Mouse (Mus musculus): ENCODE data around the gene Ms4a4b. TPM values are rescaled to one million over a fixed set of nuclear protein-coding genes. Genes with fewer than 3 reads are reported as not detected.
"Not testable (repeated sequence)": the region's sequence is repeated elsewhere in the genome, so short reads cannot be mapped to it uniquely, and the experiment has no call there.

Gene Ms4a4b
- polyA plus RNA-seq (2014; fragmentation: Nextera tagmentation; extraction: Ambion mirVana), result not detected in 2 replicates

DNA sequence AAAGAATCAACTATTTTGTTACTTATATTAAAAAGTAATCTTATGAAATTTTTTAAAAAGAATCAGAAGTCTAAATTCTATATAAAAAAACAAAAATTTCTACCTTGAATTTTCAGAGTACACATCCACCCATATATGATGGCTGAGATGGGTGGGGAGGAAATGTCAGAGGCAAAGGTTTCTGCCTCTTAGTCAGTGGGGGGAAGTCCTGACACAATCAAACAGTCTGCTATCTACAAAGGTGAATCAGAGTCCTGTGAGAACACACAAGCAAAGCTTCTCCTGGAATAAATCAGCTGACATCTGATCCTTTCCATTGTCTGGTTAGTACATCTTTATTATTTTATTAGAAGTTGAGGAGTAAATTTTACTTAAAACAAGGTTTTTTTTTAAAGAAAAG is at the start of gene Ms4a4b:
TSS of gene Ms4a4b (plus strand) at position 216 of the 400 bp plus-strand sequence.
- DNase-seq (ENCODE audit: low spot score), result no peak
- no peaks in the 10 kb centered on the region for H3K9me3 ChIP-seq (replicated peaks; ENCODE audit: control insufficient read depth, low read length)

GRCm38 (mm10) chr19:11395769-11396168 is 47.6 kb upstream of the Ms4a4b start:
- Histone ChIP-seq H3K9me3 (replicated peaks; ENCODE audit: control insufficient read depth, low read length) (no peaks in the 10 kb centered on the region), H3K9ac (ENCODE audit: low read length) (no peak overlapping the region), H3K36me3 (ENCODE audit: control insufficient read depth, insufficient read depth, low read length) (no peaks in the 10 kb centered on the region), H3K4me3 (ENCODE audit: low read depth, low read length) (no peak overlapping the region), H3K4me2 (ENCODE audit: low read length) (no peak overlapping the region), H3K27ac (ENCODE audit: low read depth, low read length) (no peak overlapping the region), H3K27me3 (replicated peaks; ENCODE audit: control insufficient read depth, insufficient read depth, low read length) (no peaks in the 10 kb centered on the region), H3K4me1 (ENCODE audit: control insufficient read depth, insufficient read depth, low read length) (no peaks in the 10 kb centered on the region)
- ATAC-seq, result no peak
- DNase-seq (ENCODE audit: low spot score), result no peak

More for the DNA sequence above, at the start of gene Ms4a4b:
- Histone ChIP-seq H3K27me3 (replicated peaks; ENCODE audit: control insufficient read depth, insufficient read depth, low read length) (no peaks in the 10 kb centered on the region), H3K27ac (ENCODE audit: low read depth, low read length) (no peak within 1 kb of the TSS), H3K4me3 (ENCODE audit: low read depth, low read length) (no peak within 1 kb of the TSS), H3K4me2 (ENCODE audit: low read length) (no peak within 1 kb of the TSS), H3K4me1 (ENCODE audit: control insufficient read depth, insufficient read depth, low read length) (no peaks in the 10 kb centered on the region), H3K36me3 (ENCODE audit: control insufficient read depth, insufficient read depth, low read length) (no peaks in the 10 kb centered on the region), H3K9ac (ENCODE audit: low read length) (no peak within 1 kb of the TSS)
- no peak for ATAC-seq

DNA sequence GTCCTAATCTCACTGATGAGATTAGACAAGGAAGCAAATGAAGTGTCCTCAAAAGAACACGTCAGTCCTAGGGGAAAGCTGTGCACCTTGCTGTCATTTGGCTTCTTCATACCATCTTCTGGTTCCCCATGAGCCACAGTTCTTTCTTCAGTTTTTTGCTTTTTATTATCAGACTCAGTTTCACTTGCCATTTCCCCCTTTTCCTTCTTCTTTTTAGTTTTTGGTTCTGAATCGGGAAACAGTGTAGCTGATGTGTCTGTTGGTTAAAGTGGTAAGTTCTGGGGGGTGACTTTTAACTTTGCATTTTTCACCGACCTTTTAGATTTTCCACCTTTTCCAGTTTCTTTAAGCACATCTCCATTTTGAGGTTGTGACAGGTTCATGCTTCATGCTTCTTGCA is 38.8 kb upstream of the Ms4a4b start, which contains the start of gene Ms4a4c:
TSS of gene Ms4a4c (plus strand) at position 244 of the 400 bp plus-strand sequence.
- WGBS, result 84% methylated on average over 3 of the region's 3 CpGs
- no peak for ATAC-seq
- Histone ChIP-seq H3K4me2 (ENCODE audit: low read length) (no peak within 1 kb of the TSS), H3K9ac (ENCODE audit: low read length) (no peak within 1 kb of the TSS), H3K27me3 (replicated peaks; ENCODE audit: control insufficient read depth, insufficient read depth, low read length) (no peaks in the 10 kb centered on the region), H3K4me3 (ENCODE audit: low read depth, low read length) (no peak within 1 kb of the TSS), H3K36me3 (ENCODE audit: control insufficient read depth, insufficient read depth, low read length) (no peaks in the 10 kb centered on the region), H3K27ac (ENCODE audit: low read depth, low read length) (no peak within 1 kb of the TSS), H3K4me1 (ENCODE audit: control insufficient read depth, insufficient read depth, low read length) (no peaks in the 10 kb centered on the region), H3K9me3 (replicated peaks; ENCODE audit: control insufficient read depth, low read length) (no peaks in the 10 kb centered on the region)
- no peak for DNase-seq (ENCODE audit: low spot score)

- ATAC-seq (no peak), DNase-seq (ENCODE audit: low spot score) (no peak)
- no peaks in the 10 kb centered on the region for H3K36me3 ChIP-seq (ENCODE audit: control insufficient read depth, insufficient read depth, low read length)
These were observed 35.9 kb upstream of the Ms4a4b start for GRCm38 (mm10) chr19:11407428-11407827.

DNA sequence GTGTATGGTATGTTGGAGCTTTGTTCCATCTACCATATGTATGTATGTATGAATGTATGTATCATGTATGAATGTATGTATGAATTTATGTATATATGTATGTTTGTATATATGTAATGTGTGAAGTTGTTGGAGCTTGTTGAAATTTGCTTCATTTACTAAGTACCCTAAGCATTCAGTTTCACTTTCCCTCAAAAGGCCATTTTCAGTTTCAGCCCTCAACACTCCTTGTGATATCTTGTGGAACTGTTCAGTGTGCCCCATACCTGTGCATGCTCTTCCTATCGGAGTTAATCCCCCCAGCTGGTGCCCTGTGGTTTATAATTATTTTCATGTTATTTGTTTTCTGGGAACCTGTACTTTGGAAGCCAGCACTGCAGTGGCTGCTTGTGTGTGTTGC is 34.8 kb upstream of the Ms4a4b start:
- no peaks in the 10 kb centered on the region for H3K4me1 ChIP-seq (ENCODE audit: control insufficient read depth, insufficient read depth, low read length)
- no peaks in the 10 kb centered on the region for H3K36me3 ChIP-seq (ENCODE audit: control insufficient read depth, insufficient read depth, low read length)
- H3K4me2 ChIP-seq (ENCODE audit: low read length), result no peak overlapping the region
- no peak overlapping the region for H3K4me3 ChIP-seq (ENCODE audit: low read depth, low read length)
- H3K27me3 ChIP-seq (replicated peaks; ENCODE audit: control insufficient read depth, insufficient read depth, low read length), result no peaks in the 10 kb centered on the region
- H3K9me3 ChIP-seq (replicated peaks; ENCODE audit: control insufficient read depth, low read length), result no peaks in the 10 kb centered on the region
- 92% methylated on average over 1 of the region's 1 CpGs for WGBS
- H3K9ac ChIP-seq (ENCODE audit: low read length), result no peak overlapping the region
- ATAC-seq (no peak), DNase-seq (ENCODE audit: low spot score) (no peak)
- H3K27ac ChIP-seq (ENCODE audit: low read depth, low read length), result no peak overlapping the region

More at GRCm38 (mm10) chr19:11407428-11407827, 35.9 kb upstream of the Ms4a4b start:
- Histone ChIP-seq H3K9ac (ENCODE audit: low read length) (no peak overlapping the region), H3K4me1 (ENCODE audit: control insufficient read depth, insufficient read depth, low read length) (no peaks in the 10 kb centered on the region), H3K27ac (ENCODE audit: low read depth, low read length) (no peak overlapping the region), H3K9me3 (replicated peaks; ENCODE audit: control insufficient read depth, low read length) (no peaks in the 10 kb centered on the region), H3K27me3 (replicated peaks; ENCODE audit: control insufficient read depth, insufficient read depth, low read length) (no peaks in the 10 kb centered on the region), H3K4me3 (ENCODE audit: low read depth, low read length) (no peak overlapping the region), H3K4me2 (ENCODE audit: low read length) (no peak overlapping the region)

DNA sequence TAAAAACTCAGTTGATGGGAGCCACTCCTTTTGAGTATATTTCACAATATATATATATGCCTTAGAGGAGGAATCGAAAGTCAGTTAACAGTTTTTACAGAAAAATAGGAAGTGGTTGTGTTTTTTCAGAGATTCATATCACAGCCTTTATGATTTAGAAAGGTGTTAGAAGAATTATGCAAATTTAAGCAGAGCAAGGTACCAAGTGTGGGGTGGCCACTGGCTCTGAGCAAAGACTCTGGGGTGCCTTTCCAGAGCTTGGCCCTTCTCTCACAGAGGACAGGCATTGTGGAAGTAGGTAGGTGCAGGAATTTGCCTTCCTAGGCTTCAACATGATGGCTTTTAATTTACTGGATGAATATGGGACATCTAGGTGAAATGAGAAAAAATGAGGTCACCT is 31.7 kb upstream of the Ms4a4b start:
- DNase-seq (ENCODE audit: low spot score), result no peak
- no peak overlapping the region for H3K4me3 ChIP-seq (ENCODE audit: low read depth, low read length)
- 89% methylated on average over 1 of the region's 1 CpGs for WGBS
- H3K4me1 ChIP-seq (ENCODE audit: control insufficient read depth, insufficient read depth, low read length), result no peaks in the 10 kb centered on the region
- H3K27me3 ChIP-seq (replicated peaks; ENCODE audit: control insufficient read depth, insufficient read depth, low read length), result no peaks in the 10 kb centered on the region
- ATAC-seq, result no peak
- no peak overlapping the region for H3K4me2 ChIP-seq (ENCODE audit: low read length)
- no peak overlapping the region for H3K9ac ChIP-seq (ENCODE audit: low read length)
- H3K27ac ChIP-seq (ENCODE audit: low read depth, low read length), result no peak overlapping the region
- no peaks in the 10 kb centered on the region for H3K9me3 ChIP-seq (replicated peaks; ENCODE audit: control insufficient read depth, low read length)
- no peaks in the 10 kb centered on the region for H3K36me3 ChIP-seq (ENCODE audit: control insufficient read depth, insufficient read depth, low read length)

- no peak overlapping the region for H3K4me3 ChIP-seq (ENCODE audit: low read depth, low read length)
- H3K4me1 ChIP-seq (ENCODE audit: control insufficient read depth, insufficient read depth, low read length), result no peaks in the 10 kb centered on the region
These were observed 29.3 kb upstream of the Ms4a4b start for GRCm38 (mm10) chr19:11414084-11414483.

GRCm38 (mm10) chr19:11415581-11415980 is 27.8 kb upstream of the Ms4a4b start:
- H3K9ac ChIP-seq (ENCODE audit: low read length), result no peak overlapping the region
- H3K27ac ChIP-seq (ENCODE audit: low read depth, low read length), result no peak overlapping the region
- 71% methylated on average over 3 of the region's 3 CpGs for WGBS
- no peaks in the 10 kb centered on the region for H3K36me3 ChIP-seq (ENCODE audit: control insufficient read depth, insufficient read depth, low read length)
- no peak for DNase-seq (ENCODE audit: low spot score)
- no peaks in the 10 kb centered on the region for H3K9me3 ChIP-seq (replicated peaks; ENCODE audit: control insufficient read depth, low read length)
- no peak overlapping the region for H3K4me2 ChIP-seq (ENCODE audit: low read length)
- no peaks in the 10 kb centered on the region for H3K4me1 ChIP-seq (ENCODE audit: control insufficient read depth, insufficient read depth, low read length)
- no peak for ATAC-seq
- no peak overlapping the region for H3K4me3 ChIP-seq (ENCODE audit: low read depth, low read length)
- no peaks in the 10 kb centered on the region for H3K27me3 ChIP-seq (replicated peaks; ENCODE audit: control insufficient read depth, insufficient read depth, low read length)

More at GRCm38 (mm10) chr19:11414084-11414483, 29.3 kb upstream of the Ms4a4b start:
- 95% methylated on average over 1 of the region's 1 CpGs for WGBS
- Histone ChIP-seq H3K27me3 (replicated peaks; ENCODE audit: control insufficient read depth, insufficient read depth, low read length) (no peaks in the 10 kb centered on the region), H3K4me2 (ENCODE audit: low read length) (no peak overlapping the region), H3K9me3 (replicated peaks; ENCODE audit: control insufficient read depth, low read length) (no peaks in the 10 kb centered on the region), H3K9ac (ENCODE audit: low read length) (no peak overlapping the region), H3K27ac (ENCODE audit: low read depth, low read length) (no peak overlapping the region), H3K36me3 (ENCODE audit: control insufficient read depth, insufficient read depth, low read length) (no peaks in the 10 kb centered on the region)
- DNase-seq (ENCODE audit: low spot score) (no peak), ATAC-seq (no peak)

GRCm38 (mm10) chr19:11418865-11419264 is 24.5 kb upstream of the Ms4a4b start:
- ATAC-seq; H3K36me3 ChIP-seq (ENCODE audit: control insufficient read depth, insufficient read depth, low read length); H3K9ac ChIP-seq (ENCODE audit: low read length); DNase-seq (ENCODE audit: low spot score); H3K4me2 ChIP-seq (ENCODE audit: low read length); H3K27me3 ChIP-seq (replicated peaks; ENCODE audit: control insufficient read depth, insufficient read depth, low read length); H3K9me3 ChIP-seq (replicated peaks; ENCODE audit: control insufficient read depth, low read length); H3K4me1 ChIP-seq (ENCODE audit: control insufficient read depth, insufficient read depth, low read length); H3K4me3 ChIP-seq (ENCODE audit: low read depth, low read length); H3K27ac ChIP-seq (ENCODE audit: low read depth, low read length): not testable (repeated sequence)
- WGBS, result 62% methylated on average over 2 of the region's 3 CpGs
